Mouse (Mus musculus) kidney, postnatal 4 days (tissue): ENCODE measurements around the gene Olfr603.
"Not testable (repeated sequence)": the region's sequence is repeated elsewhere in the genome, so short reads cannot be mapped to it uniquely, and the experiment has no call there.

Experiments used
- DNase-seq, 2 experiments: peaks; one replicate each; pipeline ENCODE4 v3.0.0; 2021; ENCODE audit warnings: mixed read lengths in 2 of 2

Gene Olfr603

DNA sequence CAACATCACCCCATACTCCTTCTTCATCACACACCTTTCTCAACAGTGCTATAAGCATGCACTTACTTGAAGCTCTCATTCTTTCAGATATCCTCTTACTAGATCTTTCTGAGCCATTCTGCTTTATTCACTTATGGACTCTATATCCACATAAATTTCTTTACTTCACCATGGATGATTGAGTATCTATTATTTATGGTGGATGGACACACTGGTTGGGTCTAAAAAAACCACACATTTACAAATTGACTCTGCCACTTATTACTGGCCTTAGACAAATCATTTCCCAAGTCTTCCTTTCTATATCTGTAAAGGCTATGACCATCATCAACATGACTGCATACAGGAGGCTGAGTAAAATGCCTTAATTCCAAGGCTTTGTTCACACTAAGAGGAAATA, at the start of gene Olfr603:
Gene Olfr603, minus strand, starts transcription at position 101 of the 400 bp plus-strand sequence.
- DNase-seq = no peak

DNA sequence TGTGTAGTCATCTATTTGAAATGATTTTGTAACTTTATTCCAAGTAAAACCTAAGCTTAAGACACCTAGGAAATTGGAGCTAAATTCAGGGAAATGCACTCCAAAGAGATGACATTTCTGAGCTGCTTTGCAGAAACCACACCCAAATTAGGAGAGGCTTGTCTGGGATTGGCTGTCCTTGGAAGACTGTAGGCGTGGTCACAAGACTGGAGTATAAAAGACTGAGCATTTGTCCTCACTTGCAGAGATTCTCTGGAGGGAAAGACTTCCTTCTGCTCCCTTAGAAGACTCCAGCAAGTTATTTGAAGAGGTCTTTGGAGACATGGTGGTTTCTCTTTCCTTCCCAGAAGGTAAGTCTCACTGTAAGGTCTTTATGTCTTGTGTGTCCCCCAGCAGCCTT, 28.8 kb upstream of the Olfr603 start, which contains the start of gene Usp17lc:
Gene Usp17lc, plus strand, starts transcription at position 301 of the 400 bp plus-strand sequence.
- DNase-seq = not testable (repeated sequence)

DNA sequence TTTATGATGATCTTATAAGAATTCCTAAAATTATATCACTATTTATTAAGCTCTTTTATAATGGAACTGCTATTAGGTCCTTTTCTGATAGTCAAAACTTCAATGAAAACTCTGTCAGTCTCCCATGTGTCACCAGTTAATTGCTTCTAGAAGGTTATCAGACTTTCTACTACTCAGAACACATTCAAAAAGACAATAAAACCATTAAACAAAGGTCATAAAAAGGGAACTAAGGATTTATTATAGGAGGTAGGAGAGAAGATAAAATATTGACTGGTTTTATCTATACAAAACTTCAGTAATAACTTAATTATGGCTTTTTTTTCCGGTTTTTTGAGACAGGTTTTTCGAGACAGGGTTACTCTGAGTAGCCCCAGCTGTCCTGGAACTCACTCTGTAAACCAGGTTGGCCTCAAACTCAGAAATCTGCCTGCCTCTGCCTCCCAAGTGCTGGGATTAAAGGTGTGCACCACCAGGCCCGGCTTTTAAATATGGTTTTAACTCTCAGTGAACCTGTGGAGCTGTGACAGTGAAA, 20.6 kb upstream of the Olfr603 start:
- DNase-seq = not testable (repeated sequence)

DNA sequence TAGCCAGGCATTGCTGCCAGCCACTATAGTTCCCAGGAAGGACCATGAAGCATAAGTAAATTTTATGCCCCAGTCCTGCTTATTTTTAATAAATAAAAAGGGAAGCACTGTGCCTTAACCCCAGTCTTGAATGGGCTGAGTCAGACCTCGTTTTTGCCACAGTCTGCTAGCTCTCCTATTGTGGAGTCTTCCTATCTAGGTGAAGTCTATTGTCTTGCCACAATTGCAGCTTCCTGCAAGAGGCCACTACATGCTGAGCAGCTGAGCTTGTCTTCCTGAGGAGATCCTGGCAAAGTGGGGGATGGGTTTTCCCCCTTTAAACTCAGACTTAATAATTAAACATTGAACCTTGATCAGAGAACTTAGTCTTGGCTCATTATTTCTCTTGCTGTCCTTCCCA, 13.0 kb upstream of the Olfr603 start:
- no peak for DNase-seq

DNA sequence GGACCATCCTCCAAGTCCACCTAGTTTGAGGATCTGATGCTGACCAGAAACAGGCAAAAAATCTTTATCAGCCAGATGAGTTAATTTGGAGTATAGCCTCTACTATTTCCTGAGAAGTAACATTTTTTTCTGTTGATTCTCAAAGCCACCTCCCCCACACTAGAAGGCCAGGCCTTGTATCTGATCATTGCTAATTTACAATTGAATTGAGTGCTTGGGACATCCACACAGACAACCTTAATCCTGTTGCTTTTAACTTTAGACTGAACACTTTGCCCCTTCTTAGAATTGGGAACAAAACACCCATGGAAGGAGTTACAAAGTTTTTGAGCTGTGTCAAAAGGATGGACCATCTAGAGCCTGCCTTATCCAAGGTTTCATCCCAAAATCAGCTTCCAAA, 11.8 kb upstream of the Olfr603 start:
- no peak for DNase-seq

DNA sequence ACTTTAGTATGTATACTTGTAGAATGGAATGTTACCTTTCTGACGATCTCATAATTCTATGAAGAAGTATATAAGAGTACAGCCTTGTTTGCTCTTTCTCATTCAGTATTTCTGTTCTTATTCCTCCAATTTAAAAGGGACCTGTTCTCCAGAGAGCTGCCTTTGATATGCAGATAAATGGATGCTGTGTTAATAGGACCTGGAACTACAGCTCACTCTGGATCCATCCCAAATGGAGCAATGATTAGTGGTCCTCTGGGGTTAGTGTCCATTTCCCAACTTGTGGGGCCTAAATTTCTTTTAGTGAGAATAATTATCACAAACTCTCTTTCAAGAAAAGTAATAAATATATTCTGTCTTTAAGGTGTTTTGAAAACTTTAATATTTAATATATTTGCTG, 23.4 kb downstream of the Olfr603 start, which contains the start of gene Olfr601:
Gene Olfr601, minus strand, starts transcription at position 101 of the 400 bp plus-strand sequence.
- no peak for DNase-seq

DNA sequence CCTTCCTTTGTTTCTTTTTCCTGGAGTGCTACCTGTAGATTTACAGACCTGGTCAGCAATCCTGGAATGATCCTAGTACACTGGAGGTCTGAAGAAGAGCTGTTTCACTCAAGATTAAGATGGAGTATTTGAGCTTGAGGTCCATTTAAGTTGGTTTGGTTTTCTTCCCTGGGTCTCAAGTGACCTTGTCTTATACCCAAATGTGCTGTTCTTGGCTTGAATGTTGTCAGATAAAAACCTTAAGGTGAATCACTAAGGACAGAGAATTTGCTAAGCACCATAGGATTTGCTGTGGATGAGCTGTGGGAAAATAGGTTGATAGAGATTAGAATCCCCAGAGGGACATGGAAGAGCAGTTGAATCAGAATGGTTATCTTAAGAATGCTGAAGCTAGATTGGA, 36.4 kb downstream of the Olfr603 start, which contains the start of gene Olfr600:
Gene Olfr600, minus strand, starts transcription at position 101 of the 400 bp plus-strand sequence.
- no peak for DNase-seq

DNA sequence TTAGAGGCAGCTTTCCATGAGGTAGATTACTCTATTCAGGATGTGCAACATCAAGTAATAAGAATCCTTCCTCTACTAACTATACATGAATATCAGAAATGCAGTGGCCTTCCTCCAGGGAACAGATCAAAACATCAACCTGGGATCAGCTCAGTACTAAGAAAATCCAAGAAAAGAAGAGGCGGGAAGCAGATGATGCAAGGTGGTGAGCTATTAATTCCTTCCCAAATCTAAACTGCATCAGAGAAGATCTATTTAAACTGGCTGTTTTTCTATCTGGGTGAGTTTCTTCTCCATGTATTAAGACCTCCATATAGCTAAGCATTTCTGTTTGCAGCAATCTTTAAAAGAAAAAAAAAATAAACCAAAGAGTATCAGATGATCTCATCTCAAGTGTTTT, 50.4 kb downstream of the Olfr603 start, which contains the start of gene Olfr599:
Gene Olfr599, plus strand, starts transcription at position 301 of the 400 bp plus-strand sequence.
- DNase-seq = no peak
